Mouse (Mus musculus): ENCODE data around the gene Dnah5. TPM values are rescaled to one million over a fixed set of nuclear protein-coding genes. Genes with fewer than 3 reads are reported as not detected.
A peak's percentile ranks its signal among the peaks of the same experiment; 100 is the strongest.

Gene Dnah5
- polyA plus RNA-seq (2014; fragmentation: Nextera tagmentation; extraction: Ambion mirVana) = 0.33 and 0.40 TPM in 2 replicates

DNA sequence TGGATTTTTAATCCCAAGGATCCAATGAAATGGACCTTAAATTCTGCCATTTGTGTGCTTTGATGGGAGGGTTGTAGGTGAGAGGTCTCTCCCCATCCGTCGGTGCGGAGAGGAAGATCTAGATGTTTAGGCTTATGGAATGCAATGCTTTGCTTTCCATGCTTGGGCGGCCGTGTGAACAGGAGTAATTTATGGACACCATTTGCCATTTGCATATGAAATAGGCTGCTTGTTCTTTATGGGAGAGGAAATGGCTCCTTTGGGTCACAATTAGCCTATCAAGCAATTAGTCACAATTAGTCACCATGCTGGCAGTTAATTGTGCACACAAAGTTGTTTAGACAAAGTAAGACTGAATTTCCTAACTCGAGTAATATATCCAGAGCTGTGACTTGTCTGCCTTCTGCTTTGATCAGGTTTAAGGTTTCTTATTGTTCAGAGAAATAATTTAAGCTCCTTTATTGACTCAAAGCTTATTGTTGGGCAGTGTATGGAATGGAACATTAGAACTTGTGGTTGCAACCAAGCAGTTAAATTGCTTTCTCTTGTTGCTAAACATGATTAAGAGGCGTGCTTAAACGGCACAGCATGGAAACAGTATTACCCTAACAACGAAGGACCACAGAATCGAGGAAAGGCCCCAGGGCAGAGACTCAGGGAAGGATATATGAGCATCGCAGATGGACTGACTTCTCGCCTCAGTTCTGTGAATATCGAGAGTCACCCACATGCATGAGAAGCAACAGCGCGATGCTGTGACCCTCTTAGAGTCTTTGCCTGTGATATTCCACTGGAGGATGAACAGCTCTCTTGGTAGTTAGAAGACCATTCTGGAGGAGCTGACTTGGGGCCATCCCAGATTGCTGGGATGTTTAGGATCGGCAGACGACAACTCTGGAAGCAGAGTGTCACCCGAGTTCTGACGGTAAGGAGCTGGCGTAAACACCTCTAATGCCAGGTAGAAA lies at the start of gene Dnah5:
Gene Dnah5 (plus strand): TSS at position 642 of the 965 bp plus-strand sequence.
- Histone ChIP-seq H3K4me3 (replicated peaks; ENCODE audit: low read length) (no peak within 1 kb of the TSS), H3K9me3 (ENCODE audit: control insufficient read depth, low read length) (no peaks in the 10 kb centered on the region), H3K4me2 (replicated peaks) (no peak within 1 kb of the TSS), H3K9ac (no peak within 1 kb of the TSS), H3K27me3 (ENCODE audit: control insufficient read depth, insufficient read depth, low read length) (peaks cover 15% of the 10 kb centered on the region), H3K27ac (no peak within 1 kb of the TSS), H3K4me1 (replicated peaks; ENCODE audit: control insufficient read depth, insufficient read depth, low read length) (no peaks in the 10 kb centered on the region), H3K36me3 (replicated peaks; ENCODE audit: control insufficient read depth, insufficient read depth) (no peaks in the 10 kb centered on the region)
- DNase-seq (ENCODE audit: low spot score) (peak; percentile 60), ATAC-seq (ENCODE audit: low FRiP score) (peak; percentile 64; the same call in 1 of the 2 replicates)
- 45% methylated on average over 20 of the region's 20 CpGs for WGBS

- no peaks in the 10 kb centered on the region for H3K9me3 ChIP-seq (ENCODE audit: control insufficient read depth, low read length)
- ATAC-seq (ENCODE audit: low FRiP score) = peak; percentile 91
- WGBS = 6% methylated on average over 26 of the region's 27 CpGs
Measured at GRCm38 (mm10) chr15:28154822-28155501, 48.6 kb upstream of the Dnah5 start.

DNA sequence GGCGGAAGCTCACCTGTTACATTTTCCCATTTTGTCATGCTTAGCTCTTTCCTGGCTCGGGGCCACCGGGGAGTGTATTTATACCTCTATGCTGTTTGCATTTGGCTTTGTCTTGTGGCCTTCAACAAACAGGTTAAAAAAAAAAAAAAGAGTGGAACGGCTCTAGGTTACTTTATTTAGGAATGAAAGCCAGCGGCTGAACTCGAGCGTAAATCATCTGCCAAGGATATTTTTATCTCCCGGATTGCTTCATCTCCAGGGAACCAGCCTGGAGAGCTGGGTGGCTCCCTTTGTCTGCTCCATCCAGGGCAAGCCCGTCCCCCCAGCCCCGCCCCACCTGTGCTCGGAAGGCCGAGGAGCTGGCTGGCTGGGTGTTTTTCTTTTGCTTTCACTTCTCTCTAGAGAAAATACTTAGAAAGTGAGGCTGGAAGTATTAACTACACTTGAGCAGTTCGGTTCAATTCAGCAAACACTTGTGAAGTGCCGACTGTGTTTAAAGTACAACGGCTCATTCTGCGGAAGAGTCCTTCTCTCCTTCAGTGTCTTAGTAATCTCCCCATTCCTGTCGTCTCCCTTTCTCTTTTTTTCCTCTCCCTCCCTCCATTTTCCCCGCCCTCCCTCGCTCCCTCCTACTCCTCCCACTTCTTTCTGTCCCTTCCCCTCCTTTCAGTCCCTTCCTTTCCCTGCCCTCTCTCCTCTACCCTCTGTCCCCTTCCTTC lies 44.6 kb upstream of the Dnah5 start:
- H3K27ac ChIP-seq = no peak overlapping the region
- H3K9me3 ChIP-seq (ENCODE audit: control insufficient read depth, low read length) = no peaks in the 10 kb centered on the region
- no peaks in the 10 kb centered on the region for H3K36me3 ChIP-seq (replicated peaks; ENCODE audit: control insufficient read depth, insufficient read depth)
- H3K27me3 ChIP-seq (ENCODE audit: control insufficient read depth, insufficient read depth, low read length) = no peaks in the 10 kb centered on the region
- peaks cover 15% of the 10 kb centered on the region for H3K4me1 ChIP-seq (replicated peaks; ENCODE audit: control insufficient read depth, insufficient read depth, low read length)
- H3K9ac ChIP-seq = peak overlapping the region; percentile 4; the same call in 1 of the 2 replicates
- peak overlapping the region; percentile 51 for H3K4me2 ChIP-seq (replicated peaks)
- peak overlapping the region; percentile 28 for H3K4me3 ChIP-seq (replicated peaks; ENCODE audit: low read length)
- whole genome bisulfite sequencing = 3% methylated on average over 19 of the region's 19 CpGs
- ATAC-seq (ENCODE audit: low FRiP score) (no peak), DNase-seq (ENCODE audit: low spot score) (peak; percentile 43)

More at GRCm38 (mm10) chr15:28154822-28155501, 48.6 kb upstream of the Dnah5 start:
- no peaks in the 10 kb centered on the region for H3K36me3 ChIP-seq (replicated peaks; ENCODE audit: control insufficient read depth, insufficient read depth)
- peak overlapping the region; percentile 73 for H3K4me2 ChIP-seq (replicated peaks)
- peak; percentile 54 for DNase-seq (ENCODE audit: low spot score)
- H3K9ac ChIP-seq = peak overlapping the region; percentile 41
- no peak overlapping the region for H3K27ac ChIP-seq
- no peaks in the 10 kb centered on the region for H3K27me3 ChIP-seq (ENCODE audit: control insufficient read depth, insufficient read depth, low read length)
- peaks cover 15% of the 10 kb centered on the region for H3K4me1 ChIP-seq (replicated peaks; ENCODE audit: control insufficient read depth, insufficient read depth, low read length)
- H3K4me3 ChIP-seq (replicated peaks; ENCODE audit: low read length) = peak overlapping the region; percentile 29

- no peaks in the 10 kb centered on the region for H3K27me3 ChIP-seq (ENCODE audit: control insufficient read depth, insufficient read depth, low read length)
- H3K27ac ChIP-seq = no peak overlapping the region
- no peaks in the 10 kb centered on the region for H3K9me3 ChIP-seq (ENCODE audit: control insufficient read depth, low read length)
- ATAC-seq (ENCODE audit: low FRiP score) (no peak), DNase-seq (ENCODE audit: low spot score) (no peak)
- no peaks in the 10 kb centered on the region for H3K36me3 ChIP-seq (replicated peaks; ENCODE audit: control insufficient read depth, insufficient read depth)
- H3K4me1 ChIP-seq (replicated peaks; ENCODE audit: control insufficient read depth, insufficient read depth, low read length) = 0 out of 2 replicates have a peak, but pooled peaks cover 7% of the 10 kb centered on the region
- H3K4me3 ChIP-seq (replicated peaks; ENCODE audit: low read length) = no peak overlapping the region
- no peak overlapping the region for H3K4me2 ChIP-seq (replicated peaks)
- H3K9ac ChIP-seq = no peak overlapping the region
- 92% methylated on average over 2 of the region's 2 CpGs for whole genome bisulfite sequencing
Measured at GRCm38 (mm10) chr15:28162291-28162690, 41.3 kb upstream of the Dnah5 start.

- Histone ChIP-seq H3K4me1 (replicated peaks; ENCODE audit: control insufficient read depth, insufficient read depth, low read length) (no peaks in the 10 kb centered on the region), H3K27me3 (ENCODE audit: control insufficient read depth, insufficient read depth, low read length) (no peaks in the 10 kb centered on the region), H3K4me2 (replicated peaks) (no peak overlapping the region), H3K36me3 (replicated peaks; ENCODE audit: control insufficient read depth, insufficient read depth) (no peaks in the 10 kb centered on the region), H3K9ac (no peak overlapping the region), H3K27ac (no peak overlapping the region), H3K4me3 (replicated peaks; ENCODE audit: low read length) (no peak overlapping the region), H3K9me3 (ENCODE audit: control insufficient read depth, low read length) (no peaks in the 10 kb centered on the region)
- WGBS = 90% methylated on average over 7 of the region's 7 CpGs
- no peak for ATAC-seq (ENCODE audit: low FRiP score)
- no peak for DNase-seq (ENCODE audit: low spot score)
Measured at GRCm38 (mm10) chr15:28165234-28165633, 38.3 kb upstream of the Dnah5 start.

GRCm38 (mm10) chr15:28166090-28166489 lies 37.5 kb upstream of the Dnah5 start:
- 88% methylated on average over 6 of the region's 6 CpGs for WGBS
- Histone ChIP-seq H3K9me3 (ENCODE audit: control insufficient read depth, low read length) (no peaks in the 10 kb centered on the region), H3K4me2 (replicated peaks) (no peak overlapping the region), H3K4me1 (replicated peaks; ENCODE audit: control insufficient read depth, insufficient read depth, low read length) (no peaks in the 10 kb centered on the region), H3K36me3 (replicated peaks; ENCODE audit: control insufficient read depth, insufficient read depth) (no peaks in the 10 kb centered on the region), H3K27me3 (ENCODE audit: control insufficient read depth, insufficient read depth, low read length) (no peaks in the 10 kb centered on the region), H3K9ac (no peak overlapping the region), H3K27ac (no peak overlapping the region), H3K4me3 (replicated peaks; ENCODE audit: low read length) (no peak overlapping the region)
- ATAC-seq (ENCODE audit: low FRiP score) (no peak), DNase-seq (ENCODE audit: low spot score) (no peak)

DNA sequence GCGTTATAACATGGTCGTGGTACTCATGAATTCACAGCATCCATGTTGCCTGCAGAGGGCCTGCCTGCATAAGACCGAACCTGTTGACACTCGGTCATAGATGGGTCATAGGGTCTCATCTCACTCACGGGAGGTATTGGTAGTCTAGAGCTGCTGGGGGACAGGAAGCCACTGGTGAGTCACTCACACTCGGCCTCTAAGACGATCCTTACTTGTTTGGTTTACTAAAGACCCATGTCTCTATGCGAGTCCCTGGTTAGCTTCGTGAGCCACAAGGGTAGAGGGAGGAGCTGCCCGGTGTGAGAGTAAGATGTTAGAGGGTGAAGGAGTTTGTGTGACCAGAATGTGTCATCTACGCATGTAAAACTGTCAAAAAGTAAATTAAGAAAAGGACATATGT lies 24.6 kb upstream of the Dnah5 start:
- ATAC-seq (ENCODE audit: low FRiP score) (no peak), DNase-seq (ENCODE audit: low spot score) (no peak)
- H3K9ac ChIP-seq = no peak overlapping the region
- H3K27me3 ChIP-seq (ENCODE audit: control insufficient read depth, insufficient read depth, low read length) = no peaks in the 10 kb centered on the region
- no peak overlapping the region for H3K4me2 ChIP-seq (replicated peaks)
- no peak overlapping the region for H3K4me3 ChIP-seq (replicated peaks; ENCODE audit: low read length)
- no peak overlapping the region for H3K27ac ChIP-seq
- no peaks in the 10 kb centered on the region for H3K36me3 ChIP-seq (replicated peaks; ENCODE audit: control insufficient read depth, insufficient read depth)
- H3K9me3 ChIP-seq (ENCODE audit: control insufficient read depth, low read length) = no peaks in the 10 kb centered on the region
- 93% methylated on average over 11 of the region's 11 CpGs for WGBS
- no peaks in the 10 kb centered on the region; the same call in 1 of the 2 replicates for H3K4me1 ChIP-seq (replicated peaks; ENCODE audit: control insufficient read depth, insufficient read depth, low read length)

DNA sequence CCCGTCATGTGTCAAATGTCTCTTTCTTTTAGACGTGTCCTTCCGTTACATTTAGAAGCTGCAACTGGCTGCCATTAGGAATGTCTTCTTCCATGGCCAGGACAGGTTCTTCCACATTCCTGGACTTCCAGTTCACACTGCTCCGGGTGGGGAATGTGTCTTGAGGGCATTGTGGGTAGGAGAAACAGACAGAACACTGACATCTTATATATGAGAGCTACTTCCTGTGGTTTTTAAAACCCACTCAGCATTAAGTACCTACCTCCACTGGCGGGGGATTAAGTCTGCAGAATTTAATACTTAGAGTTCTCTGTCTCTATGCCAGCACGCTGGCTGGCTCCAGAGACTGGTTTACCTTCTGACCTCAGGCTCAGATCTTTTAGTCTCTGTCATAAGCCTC lies 24.0 kb upstream of the Dnah5 start:
- Histone ChIP-seq H3K36me3 (replicated peaks; ENCODE audit: control insufficient read depth, insufficient read depth) (no peaks in the 10 kb centered on the region), H3K4me2 (replicated peaks) (no peak overlapping the region), H3K27ac (no peak overlapping the region), H3K9ac (no peak overlapping the region), H3K4me1 (replicated peaks; ENCODE audit: control insufficient read depth, insufficient read depth, low read length) (no peaks in the 10 kb centered on the region; the same call in 1 of the 2 replicates), H3K4me3 (replicated peaks; ENCODE audit: low read length) (no peak overlapping the region), H3K9me3 (ENCODE audit: control insufficient read depth, low read length) (no peaks in the 10 kb centered on the region), H3K27me3 (ENCODE audit: control insufficient read depth, insufficient read depth, low read length) (no peaks in the 10 kb centered on the region)
- 87% methylated on average over 6 of the region's 6 CpGs for WGBS
- no peak for ATAC-seq (ENCODE audit: low FRiP score)
- no peak for DNase-seq (ENCODE audit: low spot score)
